Mouse (Mus musculus): Measurements from ENCODE around the gene Sh3glb1.

DNA sequence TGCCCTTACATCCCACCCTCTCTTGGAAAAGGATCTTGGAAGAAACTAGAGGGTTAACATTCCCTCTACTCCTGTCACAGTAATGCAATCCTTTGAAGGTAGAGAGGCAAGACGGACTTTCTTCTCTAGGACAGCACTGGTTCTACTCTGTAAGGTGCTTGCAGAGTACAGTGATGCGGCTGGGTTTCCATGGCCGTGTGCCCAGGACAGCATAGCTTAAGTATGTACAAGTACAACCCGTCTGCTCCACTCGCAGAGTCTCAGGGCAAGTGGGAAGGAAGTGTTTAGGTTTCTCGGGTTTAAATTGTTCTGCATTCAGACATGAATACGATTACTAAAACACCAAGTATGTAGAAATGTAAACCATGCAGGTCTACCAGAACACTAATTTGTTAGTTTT, 25.2 kb downstream of the Sh3glb1 start:
- TF ChIP-seq CTCF (IDR thresholded peaks at IDR 0.05; ENCODE audit: borderline replicate concordance, control insufficient read depth, extremely low read depth, insufficient read depth, low read length, poor library complexity) (no peak), POLR2A (IDR thresholded peaks at IDR 0.05; ENCODE audit: control insufficient read depth, extremely low read depth, insufficient read depth, low read length, poor library complexity) (no peak)
